Mouse (Mus musculus) heart, embryonic 16.5 days (tissue): ENCODE data around the gene Fry. TPM values are rescaled to one million over a fixed set of nuclear protein-coding genes. Genes with fewer than 3 reads are reported as not detected.

Experiments used
- ATAC-seq: fragments of 200-750 bp; cut with Nextera tagmentation; replicated peaks from 2 replicates; pipeline ENCODE4 v1.8.0; 2017; ENCODE audit warnings: moderate number of reproducible peaks; ENCODE audit not compliant: insufficient read depth, low FRiP score; ENCODE audit errors: extremely low read depth
- H3K27ac ChIP-seq: fragments of 300-500 bp; sonication (generic); 2 replicates; pipeline ENCODE4 v1.5.1; 2014; ENCODE audit warnings: mild to moderate bottlenecking, low read length, control low read depth, moderate library complexity
- H3K27me3 ChIP-seq: fragments of 300-500 bp; sonication (generic); 2 replicates; pipeline ENCODE4 v1.6.1; 2014; ENCODE audit warnings: low read length, mixed read lengths; ENCODE audit not compliant: control insufficient read depth, insufficient read depth
- H3K36me3 ChIP-seq: fragments of 300-500 bp; sonication (generic); 2 replicates; pipeline ENCODE4 v1.6.1; 2014; ENCODE audit not compliant: control insufficient read depth, insufficient read depth
- H3K4me1 ChIP-seq: fragments of 300-500 bp; sonication (generic); 2 replicates; pipeline ENCODE4 v1.6.1; 2014; ENCODE audit warnings: low read length, mixed read lengths; ENCODE audit not compliant: control insufficient read depth, insufficient read depth
- H3K4me2 ChIP-seq: fragments of 300-500 bp; sonication (generic); 2 replicates; pipeline ENCODE4 v1.6.1; 2014; ENCODE audit warnings: low read depth, mild to moderate bottlenecking, control low read depth, low read length
- H3K4me3 ChIP-seq: fragments of 300-500 bp; sonication (generic); 2 replicates; pipeline ENCODE4 v1.5.1; 2014; ENCODE audit warnings: mild to moderate bottlenecking, control low read depth, low read length
- H3K9ac ChIP-seq: fragments of 300-500 bp; sonication (generic); 2 replicates; pipeline ENCODE4 v1.6.1; 2014; ENCODE audit warnings: low read length, control low read depth
- H3K9me3 ChIP-seq: fragments of 300-500 bp; sonication (generic); replicated peaks from 2 replicates; pipeline ENCODE4 v1.6.1; 2016; ENCODE audit warnings: low read length; ENCODE audit not compliant: control insufficient read depth
- WGBS: fragments of 180-500 bp; shearing (Covaris S2); extraction: QIAGEN DNeasy Blood & Tissue Kit; methylation state at CpG from one replicate; pipeline ENCODE4 v1.1.7; 2014; 5-methylcytosine and 5-hydroxymethylcytosine counted together
- polyA plus RNA-seq: library from polyadenylated mRNA; unstranded; fragments of >200 nt; fragmentation: Nextera tagmentation; extraction: Ambion mirVana; gene quantifications from 2 replicates; pipeline ENCODE4 v1.2.1, GENCODE M21; 2015

The Fry gene
- polyA plus RNA-seq, 1 experiment from 2014 or later, result 32.6 TPM

- no peak overlapping the region for H3K27ac ChIP-seq
- no peaks in the 10 kb centered on the region for H3K27me3 ChIP-seq
- no peaks in the 10 kb centered on the region for H3K4me1 ChIP-seq
- ATAC-seq, result no peak
- H3K9me3 ChIP-seq, result no peaks in the 10 kb centered on the region
- no peak overlapping the region for H3K4me2 ChIP-seq
- 86% methylated on average over 9 of the region's 9 CpGs for WGBS
- H3K36me3 ChIP-seq, result no peaks in the 10 kb centered on the region
- no peak overlapping the region for H3K9ac ChIP-seq
- no peak overlapping the region for H3K4me3 ChIP-seq
Measured at GRCm38 (mm10) chr5:150137772-150138451, 19.5 kb downstream of the Fry start.

- Histone ChIP-seq H3K4me3 (no peak overlapping the region), H3K27me3 (no peaks in the 10 kb centered on the region), H3K9ac (no peak overlapping the region), H3K27ac (no peak overlapping the region), H3K9me3 (no peaks in the 10 kb centered on the region), H3K36me3 (no peaks in the 10 kb centered on the region), H3K4me2 (no peak overlapping the region), H3K4me1 (peaks cover 11% of the 10 kb centered on the region)
- 69% methylated on average over 2 of the region's 2 CpGs for WGBS
- ATAC-seq, result no peak
Measured at GRCm38 (mm10) chr5:150140513-150140912, 22.1 kb downstream of the Fry start.

GRCm38 (mm10) chr5:150145967-150146366 is 27.5 kb downstream of the Fry start:
- Histone ChIP-seq H3K36me3 (no peaks in the 10 kb centered on the region), H3K4me2 (no peak overlapping the region), H3K9ac (no peak overlapping the region), H3K27me3 (no peaks in the 10 kb centered on the region), H3K27ac (no peak overlapping the region), H3K4me3 (no peak overlapping the region), H3K9me3 (peaks cover 4% of the 10 kb centered on the region; the same call in 1 of the 2 replicates), H3K4me1 (peaks cover 30% of the 10 kb centered on the region)
- 77% methylated on average over 3 of the region's 3 CpGs for WGBS
- no peak for ATAC-seq

- Histone ChIP-seq H3K36me3 (no peaks in the 10 kb centered on the region), H3K9ac (no peak overlapping the region), H3K4me3 (no peak overlapping the region), H3K4me1 (peaks cover 30% of the 10 kb centered on the region), H3K9me3 (peaks cover 4% of the 10 kb centered on the region; the same call in 1 of the 2 replicates), H3K27me3 (no peaks in the 10 kb centered on the region), H3K4me2 (no peak overlapping the region), H3K27ac (no peak overlapping the region)
- 61% methylated on average over 4 of the region's 4 CpGs for WGBS
- ATAC-seq, result no peak
Measured at GRCm38 (mm10) chr5:150146612-150147011, 28.2 kb downstream of the Fry start.

DNA sequence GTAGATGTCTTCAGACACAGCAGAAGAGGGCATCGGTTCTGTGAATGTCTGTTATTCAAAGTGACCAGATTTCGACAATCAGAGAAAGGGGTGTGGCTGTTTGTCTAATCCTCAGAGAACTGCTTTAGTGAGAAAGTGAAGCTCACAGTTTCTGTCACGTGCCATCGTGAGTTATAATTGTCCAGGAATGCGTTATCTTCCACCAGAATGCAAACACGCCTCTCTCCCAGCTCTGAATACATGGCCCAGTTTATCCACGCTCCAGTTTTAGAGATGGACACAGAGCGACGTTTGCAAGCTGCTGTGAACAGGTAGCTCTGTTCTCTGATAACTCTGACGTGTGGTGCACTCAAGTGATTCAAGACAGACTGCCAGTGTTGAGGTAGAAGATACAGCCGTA is 31.3 kb downstream of the Fry start:
- peak overlapping the region; percentile 47 for H3K4me2 ChIP-seq
- no peaks in the 10 kb centered on the region for H3K36me3 ChIP-seq
- 0 out of 2 replicates have a peak overlapping the region, but pooled peaks have one; percentile 20 for H3K9ac ChIP-seq
- H3K27ac ChIP-seq, result peak overlapping the region; percentile 81
- peaks cover 26% of the 10 kb centered on the region for H3K4me1 ChIP-seq
- WGBS, result 30% methylated on average over 11 of the region's 11 CpGs
- peaks cover 4% of the 10 kb centered on the region; the same call in 1 of the 2 replicates for H3K9me3 ChIP-seq
- H3K4me3 ChIP-seq, result no peak overlapping the region
- peak; percentile 74 for ATAC-seq
- H3K27me3 ChIP-seq, result no peaks in the 10 kb centered on the region

GRCm38 (mm10) chr5:150150986-150151385 is 32.5 kb downstream of the Fry start:
- 87% methylated on average over 4 of the region's 4 CpGs for WGBS
- no peaks in the 10 kb centered on the region for H3K27me3 ChIP-seq
- H3K9me3 ChIP-seq, result peaks cover 3% of the 10 kb centered on the region; the same call in 1 of the 2 replicates
- H3K4me2 ChIP-seq, result no peak overlapping the region
- H3K9ac ChIP-seq, result no peak overlapping the region
- H3K4me3 ChIP-seq, result no peak overlapping the region
- no peaks in the 10 kb centered on the region for H3K36me3 ChIP-seq
- H3K4me1 ChIP-seq, result peaks cover 31% of the 10 kb centered on the region
- no peak for ATAC-seq
- no peak overlapping the region; the same call in 1 of the 2 replicates for H3K27ac ChIP-seq

GRCm38 (mm10) chr5:150152071-150152879 is 33.8 kb downstream of the Fry start:
- Histone ChIP-seq H3K27me3 (no peaks in the 10 kb centered on the region), H3K4me1 (peaks cover 33% of the 10 kb centered on the region), H3K4me2 (no peak overlapping the region), H3K27ac (no peak overlapping the region), H3K4me3 (no peak overlapping the region), H3K9ac (no peak overlapping the region), H3K9me3 (no peaks in the 10 kb centered on the region), H3K36me3 (no peaks in the 10 kb centered on the region)
- no peak for ATAC-seq
- WGBS, result 58% methylated on average over 22 of the region's 22 CpGs

GRCm38 (mm10) chr5:150152880-150153281 is 34.4 kb downstream of the Fry start:
- Histone ChIP-seq H3K27me3 (no peaks in the 10 kb centered on the region), H3K4me3 (no peak overlapping the region), H3K27ac (no peak overlapping the region), H3K4me1 (peaks cover 33% of the 10 kb centered on the region), H3K9me3 (no peaks in the 10 kb centered on the region), H3K36me3 (no peaks in the 10 kb centered on the region), H3K4me2 (no peak overlapping the region), H3K9ac (no peak overlapping the region)
- no peak for ATAC-seq
- 63% methylated on average over 10 of the region's 10 CpGs for WGBS

- WGBS, result 68% methylated on average over 8 of the region's 8 CpGs
- H3K4me2 ChIP-seq, result peak overlapping the region; percentile 19; the same call in 1 of the 2 replicates
- peak overlapping the region; percentile 70 for H3K27ac ChIP-seq
Measured at GRCm38 (mm10) chr5:150155388-150155787, 36.9 kb downstream of the Fry start.

More at GRCm38 (mm10) chr5:150155388-150155787, 36.9 kb downstream of the Fry start:
- Histone ChIP-seq H3K36me3 (no peaks in the 10 kb centered on the region), H3K4me1 (peaks cover 21% of the 10 kb centered on the region), H3K27me3 (no peaks in the 10 kb centered on the region), H3K4me3 (no peak overlapping the region), H3K9ac (no peak overlapping the region), H3K9me3 (no peaks in the 10 kb centered on the region)
- no peak for ATAC-seq
